Mouse (Mus musculus) stomach, embryonic 16.5 days (tissue): ENCODE measurements around the gene Olfr60. TPM values are rescaled to one million over a fixed set of nuclear protein-coding genes. Genes with fewer than 3 reads are reported as not detected.

Source experiments
- ATAC-seq: fragments of 200-750 bp; cut with Nextera tagmentation; 2 replicates; pipeline ENCODE4 v1.8.0; 2017; ENCODE audit warnings: moderate number of reproducible peaks, moderate TSS enrichment; ENCODE audit not compliant: insufficient read depth, low FRiP score
- H3K27ac ChIP-seq: fragments of 300-500 bp; sonication (generic); 2 replicates; pipeline ENCODE4 v1.5.1; 2014; ENCODE audit warnings: low read length
- H3K27me3 ChIP-seq: fragments of 300-500 bp; sonication (generic); 2 replicates; pipeline ENCODE4 v1.6.1; 2014; ENCODE audit warnings: low read length, control low read depth, mixed read lengths; ENCODE audit not compliant: control insufficient read depth, insufficient read depth
- H3K36me3 ChIP-seq: fragments of 300-500 bp; sonication (generic); 2 replicates; pipeline ENCODE4 v1.6.1; 2014; ENCODE audit warnings: low read length; ENCODE audit not compliant: control insufficient read depth, insufficient read depth
- H3K4me1 ChIP-seq: fragments of 300-500 bp; sonication (generic); 2 replicates; pipeline ENCODE4 v1.6.1; 2014; ENCODE audit warnings: low read length, control low read depth, mixed read lengths; ENCODE audit not compliant: control insufficient read depth, insufficient read depth
- H3K4me2 ChIP-seq: fragments of 300-500 bp; sonication (generic); 2 replicates; pipeline ENCODE4 v1.6.1; 2014; ENCODE audit warnings: low read depth, low read length, mixed read lengths
- H3K4me3 ChIP-seq: fragments of 300-500 bp; sonication (generic); replicated peaks from 2 replicates; pipeline ENCODE4 v1.5.1; 2014; ENCODE audit warnings: mild to moderate bottlenecking, low read length
- H3K9ac ChIP-seq: fragments of 300-500 bp; sonication (generic); 2 replicates; pipeline ENCODE4 v1.6.1; 2014; ENCODE audit warnings: low read length
- H3K9me3 ChIP-seq: fragments of 300-500 bp; sonication (generic); replicated peaks from 2 replicates; pipeline ENCODE4 v1.6.1; 2016; ENCODE audit warnings: low read length, control low read depth; ENCODE audit not compliant: control insufficient read depth
- WGBS: fragments of 180-500 bp; shearing (Covaris S2); extraction: QIAGEN DNeasy Blood & Tissue Kit; methylation state at CpG from one replicate; pipeline ENCODE4 v1.1.7; 2014; 5-methylcytosine and 5-hydroxymethylcytosine counted together
- polyA plus RNA-seq: library from polyadenylated mRNA; unstranded; fragments of >200 nt; fragmentation: Nextera tagmentation; extraction: Ambion mirVana; gene quantifications from 2 replicates; pipeline ENCODE4 v1.2.1, GENCODE M21; 2015

The Olfr60 gene
- polyA plus RNA-seq = not detected in 2 replicates

DNA sequence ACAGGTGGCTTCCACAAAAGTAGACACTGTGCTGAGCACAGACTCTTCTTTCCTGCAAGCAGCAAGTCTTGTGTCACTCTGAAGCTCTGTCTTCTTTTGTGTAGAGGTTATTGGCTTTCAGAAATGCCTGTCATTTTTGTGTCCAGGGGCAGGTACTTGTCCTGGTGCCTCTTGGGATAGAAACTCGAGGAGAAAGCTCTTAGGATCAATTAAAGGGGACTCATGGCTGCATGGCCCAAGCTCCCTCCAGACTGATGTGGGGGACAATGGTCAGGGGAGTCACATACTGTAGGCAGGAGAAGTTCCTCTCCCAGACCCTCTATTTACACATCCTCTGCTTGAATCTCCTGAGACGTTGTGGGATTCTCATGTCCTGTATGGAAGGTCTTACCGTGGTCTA lies at the start of gene Olfr60:
TSS of gene Olfr60 (minus strand) at position 101 of the 400 bp plus-strand sequence.
- Histone ChIP-seq H3K27me3 (no peaks in the 10 kb centered on the region), H3K27ac (no peak within 1 kb of the TSS), H3K4me3 (no peak within 1 kb of the TSS), H3K36me3 (no peaks in the 10 kb centered on the region), H3K4me1 (no peaks in the 10 kb centered on the region), H3K9ac (no peak within 1 kb of the TSS), H3K9me3 (no peaks in the 10 kb centered on the region), H3K4me2 (no peak within 1 kb of the TSS)
- 69% methylated on average over 3 of the region's 3 CpGs for WGBS
- ATAC-seq = no peak

DNA sequence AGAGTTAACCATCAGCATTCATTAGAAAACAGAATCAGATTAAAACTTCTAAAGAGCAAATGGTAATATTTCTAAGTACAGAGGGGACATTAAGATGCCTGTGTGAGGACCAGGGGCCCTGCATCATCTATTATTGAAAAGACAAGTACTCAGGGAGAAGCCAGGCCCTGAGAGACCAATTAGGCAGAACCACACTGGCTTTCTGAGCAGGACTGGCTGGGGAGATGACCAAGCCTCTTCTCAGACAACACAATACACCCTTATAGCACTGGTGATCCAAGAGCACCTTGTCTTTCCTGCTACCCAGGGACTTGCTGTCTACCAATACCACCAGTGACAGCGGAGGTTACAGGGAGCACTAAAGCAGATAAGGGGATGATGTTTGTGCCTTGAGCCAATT lies 41.3 kb upstream of the Olfr60 start, which contains the start of gene Olfr531:
TSS of gene Olfr531 (minus strand) at position 101 of the 400 bp plus-strand sequence.
- H3K4me3 ChIP-seq = no peak within 1 kb of the TSS
- no peak within 1 kb of the TSS for H3K27ac ChIP-seq
- H3K9ac ChIP-seq = no peak within 1 kb of the TSS
- no peak for ATAC-seq
- 90% methylated on average over 1 of the region's 1 CpGs for WGBS
- no peaks in the 10 kb centered on the region for H3K4me1 ChIP-seq
- no peaks in the 10 kb centered on the region for H3K36me3 ChIP-seq
- no peaks in the 10 kb centered on the region for H3K9me3 ChIP-seq
- H3K4me2 ChIP-seq = no peak within 1 kb of the TSS
- no peaks in the 10 kb centered on the region for H3K27me3 ChIP-seq

- Histone ChIP-seq H3K4me2 (no peak overlapping the region), H3K36me3 (no peaks in the 10 kb centered on the region), H3K27me3 (no peaks in the 10 kb centered on the region), H3K27ac (no peak overlapping the region), H3K4me3 (no peak overlapping the region), H3K4me1 (no peaks in the 10 kb centered on the region), H3K9ac (no peak overlapping the region), H3K9me3 (no peaks in the 10 kb centered on the region)
- no peak for ATAC-seq
- WGBS = 94% methylated on average over 2 of the region's 2 CpGs
Observed at GRCm38 (mm10) chr7:140376911-140377310, 15.4 kb upstream of the Olfr60 start.

- ATAC-seq = no peak
- Histone ChIP-seq H3K36me3 (no peaks in the 10 kb centered on the region), H3K4me2 (no peak within 1 kb of the TSS), H3K27me3 (no peaks in the 10 kb centered on the region), H3K9me3 (no peaks in the 10 kb centered on the region), H3K4me1 (no peaks in the 10 kb centered on the region), H3K27ac (no peak within 1 kb of the TSS), H3K4me3 (no peak within 1 kb of the TSS), H3K9ac (no peak within 1 kb of the TSS)
- 39% methylated on average over 1 of the region's 1 CpGs for WGBS
Observed at GRCm38 (mm10) chr7:140376231-140376630, 14.8 kb upstream of the Olfr60 start, which contains the start of gene Olfr530. TSS of gene Olfr530 (minus strand) at chr7:140376331.

DNA sequence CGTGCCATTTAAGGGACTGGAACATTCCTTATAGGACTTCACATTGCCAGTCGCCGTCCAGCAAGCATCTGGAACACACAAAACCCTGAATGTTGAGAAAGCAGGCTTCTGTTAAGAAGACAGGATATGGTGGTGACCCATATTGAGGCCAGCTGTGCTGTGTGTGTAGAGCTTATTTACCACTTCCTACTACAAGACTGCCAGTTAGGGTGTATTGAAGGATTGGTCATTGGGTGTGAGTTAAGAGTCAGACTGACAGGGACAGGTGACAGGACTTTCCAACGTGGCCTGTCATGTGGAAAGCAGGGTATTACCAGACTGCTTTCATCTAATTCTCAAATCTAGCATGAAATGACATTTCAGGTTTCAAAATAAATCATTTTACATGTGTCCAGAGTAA lies 12.8 kb upstream of the Olfr60 start:
- H3K9me3 ChIP-seq = no peaks in the 10 kb centered on the region
- H3K4me3 ChIP-seq = no peak overlapping the region
- no peaks in the 10 kb centered on the region for H3K4me1 ChIP-seq
- H3K4me2 ChIP-seq = no peak overlapping the region
- no peak overlapping the region for H3K27ac ChIP-seq
- H3K27me3 ChIP-seq = no peaks in the 10 kb centered on the region
- 70% methylated on average over 4 of the region's 4 CpGs for WGBS
- H3K9ac ChIP-seq = no peak overlapping the region
- H3K36me3 ChIP-seq = no peaks in the 10 kb centered on the region
- ATAC-seq = no peak

GRCm38 (mm10) chr7:140333717-140334116 lies 27.8 kb downstream of the Olfr60 start, which contains the start of gene Olfr527:
TSS of gene Olfr527 (plus strand) at chr7:140334017.
- H3K4me1 ChIP-seq = no peaks in the 10 kb centered on the region
- no peaks in the 10 kb centered on the region for H3K27me3 ChIP-seq
- H3K4me3 ChIP-seq = no peak within 1 kb of the TSS
- WGBS = 73% methylated on average over 2 of the region's 2 CpGs
- H3K9me3 ChIP-seq = no peaks in the 10 kb centered on the region
- no peak for ATAC-seq
- H3K36me3 ChIP-seq = no peaks in the 10 kb centered on the region
- H3K9ac ChIP-seq = no peak within 1 kb of the TSS
- no peak within 1 kb of the TSS for H3K4me2 ChIP-seq
- no peak within 1 kb of the TSS for H3K27ac ChIP-seq

- Histone ChIP-seq H3K4me3 (no peak overlapping the region), H3K27ac (no peak overlapping the region), H3K27me3 (no peaks in the 10 kb centered on the region), H3K9ac (no peak overlapping the region), H3K4me1 (no peaks in the 10 kb centered on the region), H3K36me3 (no peaks in the 10 kb centered on the region), H3K9me3 (no peaks in the 10 kb centered on the region), H3K4me2 (no peak overlapping the region)
- no peak for ATAC-seq
- 39% methylated on average over 1 of the region's 1 CpGs for WGBS
Observed at GRCm38 (mm10) chr7:140329766-140330304, 31.6 kb downstream of the Olfr60 start.

DNA sequence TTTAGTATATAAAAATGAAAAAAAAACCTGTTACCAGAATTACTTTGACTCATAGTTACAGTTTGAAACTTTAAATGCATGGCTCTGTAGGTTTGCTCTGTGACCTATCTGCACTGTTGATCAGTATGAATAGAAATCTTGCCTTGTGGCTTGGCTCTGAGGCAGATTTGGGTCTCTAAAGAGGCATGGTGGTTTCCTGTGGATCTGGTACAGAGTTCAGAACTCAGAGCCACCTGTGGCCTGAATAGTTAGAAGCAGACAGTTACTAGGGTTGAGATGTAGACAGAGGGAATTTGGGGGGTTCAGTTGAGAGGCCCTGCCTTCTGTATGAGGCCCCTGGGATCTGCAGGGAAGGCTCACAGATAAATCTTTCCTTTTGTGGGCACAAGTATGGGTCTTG lies 40.3 kb downstream of the Olfr60 start:
- Histone ChIP-seq H3K9me3 (no peaks in the 10 kb centered on the region), H3K4me3 (no peak overlapping the region), H3K27ac (no peak overlapping the region), H3K4me2 (no peak overlapping the region), H3K27me3 (no peaks in the 10 kb centered on the region), H3K4me1 (no peaks in the 10 kb centered on the region), H3K9ac (no peak overlapping the region), H3K36me3 (no peaks in the 10 kb centered on the region)
- ATAC-seq = no peak

- H3K27me3 ChIP-seq = no peaks in the 10 kb centered on the region
- H3K4me3 ChIP-seq = no peak within 1 kb of the TSS
- 62% methylated on average over 1 of the region's 1 CpGs for WGBS
- no peak within 1 kb of the TSS for H3K27ac ChIP-seq
- H3K4me1 ChIP-seq = no peaks in the 10 kb centered on the region
- no peaks in the 10 kb centered on the region for H3K36me3 ChIP-seq
- H3K9me3 ChIP-seq = no peaks in the 10 kb centered on the region
- no peak for ATAC-seq
- no peak within 1 kb of the TSS for H3K4me2 ChIP-seq
- H3K9ac ChIP-seq = no peak within 1 kb of the TSS
Observed at GRCm38 (mm10) chr7:140320558-140320957, 40.9 kb downstream of the Olfr60 start, which contains the start of gene Olfr525. TSS of gene Olfr525 (plus strand) at chr7:140320858.
